Mouse (Mus musculus): ENCODE results near the gene Insm1.

GRCm38 (mm10) chr2:146247576-146247975, 25.9 kb downstream of the Insm1 start:
- no peak for TF ChIP-seq POLR2A (IDR thresholded peaks at IDR 0.05; ENCODE audit: low read depth, low read length)
- TF ChIP-seq CTCF (IDR thresholded peaks at IDR 0.05; ENCODE audit: borderline replicate concordance, insufficient read depth, low read length): no peak
